Mouse (Mus musculus): Measurements from ENCODE around the gene Dexi. TPM values are rescaled to one million over a fixed set of nuclear protein-coding genes. Genes with fewer than 3 reads are reported as not detected.

The Dexi gene
- 3.9 and 4.6 TPM in 2 replicates for polyA plus RNA-seq (2012; rRNA removed)

GRCm38 (mm10) chr16:10542698-10543365, at the start of gene Dexi:
Dexi (minus strand) TSS chr16:10543054.

GRCm38 (mm10) chr16:10544995-10545622, 2.3 kb upstream of the Dexi start, which contains the start of gene Clec16a:
Clec16a (plus strand) TSS chr16:10545339.

GRCm38 (mm10) chr16:10479857-10480256, 63.0 kb downstream of the Dexi start, which contains the start of gene Ciita:
Ciita (plus strand) TSS chr16:10480059.

Other genes with a start within 250 kb of the Dexi start
- gene Emp2, start 229.1 kb downstream of the Dexi start, polyA plus RNA-seq (2012; rRNA removed) = 3.8 and 3.9 TPM in 2 replicates
- gene Tekt5, start 147.6 kb downstream of the Dexi start, polyA plus RNA-seq (2012; rRNA removed) = 0.15 and 0.18 TPM in 2 replicates
- 19.8 and 21.0 TPM in 2 replicates for gene Nubp1, start 131.1 kb downstream of the Dexi start, polyA plus RNA-seq (2012; rRNA removed)
- gene Tvp23a, start 95.7 kb downstream of the Dexi start, polyA plus RNA-seq (2012; rRNA removed) = 0.22 and 0.35 TPM in 2 replicates
- 0.03 and 0.05 TPM in 2 replicates for gene Ciita, start 63.0 kb downstream of the Dexi start, polyA plus RNA-seq (2012; rRNA removed)
- gene Clec16a, start 2.3 kb upstream of the Dexi start, polyA plus RNA-seq (2012; rRNA removed) = 2.4 and 3.1 TPM in 2 replicates
- 0.28 and 0.43 TPM in 2 replicates for gene Socs1, start 242.5 kb upstream of the Dexi start, polyA plus RNA-seq (2012; rRNA removed)
- not detected in 2 replicates for gene Tnp2, start 245.6 kb upstream of the Dexi start, polyA plus RNA-seq (2012; rRNA removed)
- not detected in 2 replicates for gene Prm3, start 247.9 kb upstream of the Dexi start, polyA plus RNA-seq (2012; rRNA removed)